Mouse (Mus musculus) liver (tissue): ENCODE data around the gene Rtn3.
A peak's percentile ranks its signal among the peaks of the same experiment; 100 is the strongest.
"Not testable (repeated sequence)": the region's sequence is repeated elsewhere in the genome, so short reads cannot be mapped to it uniquely, and the experiment has no call there.

ENCODE experiments used
- DNase-seq: peaks from one replicate; pipeline ENCODE4 v3.0.0-alpha.2; 2020; ENCODE audit warnings: mixed read lengths

Gene Rtn3

GRCm38 (mm10) chr19:7482599-7483511 is at the start of gene Rtn3:
Gene Rtn3, minus strand, starts transcription at chr19:7483281.
- peak; percentile 99 for DNase-seq

DNA sequence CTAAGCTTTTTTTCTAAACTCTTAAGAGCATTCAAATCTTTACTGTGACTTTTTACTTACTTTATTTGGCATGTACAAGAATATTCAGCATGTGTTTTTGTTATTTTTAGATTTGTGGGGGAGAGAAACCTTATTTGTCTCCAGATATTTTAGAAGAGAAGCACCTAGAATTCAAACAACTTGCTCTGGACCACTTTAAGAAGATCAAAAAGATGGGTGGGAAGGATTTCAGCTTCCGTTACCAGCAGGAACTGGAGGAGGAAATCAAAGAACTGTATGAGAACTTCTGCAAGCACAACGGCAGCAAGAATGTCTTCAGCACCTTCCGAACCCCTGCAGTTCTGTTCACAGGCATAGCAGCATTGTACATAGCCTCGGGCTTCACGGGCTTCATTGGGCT is 48.8 kb upstream of the Rtn3 start:
- no peak for DNase-seq

GRCm38 (mm10) chr19:7528639-7529428 is 45.8 kb upstream of the Rtn3 start:
- DNase-seq: peak; percentile 67

GRCm38 (mm10) chr19:7524879-7525278 is 41.8 kb upstream of the Rtn3 start:
- no peak for DNase-seq

DNA sequence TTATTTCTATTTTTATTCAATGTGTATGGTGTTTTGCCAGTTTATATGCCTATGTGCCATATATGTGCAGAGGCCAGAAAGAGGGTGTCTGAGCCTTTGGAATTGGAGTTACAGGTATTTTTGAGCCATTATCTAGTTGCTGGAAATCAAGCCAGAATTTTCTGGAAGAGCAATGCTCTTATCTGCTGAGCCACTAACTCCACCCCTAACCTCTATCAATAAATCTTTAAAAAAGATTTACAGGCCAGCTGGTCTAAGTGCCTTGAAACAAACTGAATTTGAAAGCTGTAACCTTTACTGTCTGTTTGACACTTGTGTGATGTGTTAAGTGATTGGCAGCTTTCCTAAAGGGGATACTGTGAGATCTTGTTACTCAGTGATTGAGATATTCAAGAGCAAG is 40.7 kb upstream of the Rtn3 start:
- DNase-seq: no peak

DNA sequence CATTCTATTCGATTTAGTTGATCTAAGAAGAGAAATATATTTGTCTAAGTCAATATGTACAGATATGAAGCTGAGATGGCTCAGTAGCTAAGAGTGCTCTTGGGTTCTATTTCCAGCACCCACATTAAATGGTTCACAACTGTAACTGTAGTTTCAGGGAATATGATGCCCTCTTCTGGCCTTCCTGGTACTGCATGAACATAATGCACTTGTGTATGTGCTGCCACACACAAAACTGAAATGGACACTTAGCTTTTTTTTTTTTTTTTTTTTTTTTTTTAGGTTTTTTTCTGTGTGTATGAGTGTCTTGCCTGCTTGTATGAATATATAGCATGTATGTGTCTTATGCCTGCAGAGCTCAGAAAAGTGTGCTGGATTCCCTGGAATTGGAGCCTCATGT is 40.2 kb upstream of the Rtn3 start:
- DNase-seq: no peak

DNA sequence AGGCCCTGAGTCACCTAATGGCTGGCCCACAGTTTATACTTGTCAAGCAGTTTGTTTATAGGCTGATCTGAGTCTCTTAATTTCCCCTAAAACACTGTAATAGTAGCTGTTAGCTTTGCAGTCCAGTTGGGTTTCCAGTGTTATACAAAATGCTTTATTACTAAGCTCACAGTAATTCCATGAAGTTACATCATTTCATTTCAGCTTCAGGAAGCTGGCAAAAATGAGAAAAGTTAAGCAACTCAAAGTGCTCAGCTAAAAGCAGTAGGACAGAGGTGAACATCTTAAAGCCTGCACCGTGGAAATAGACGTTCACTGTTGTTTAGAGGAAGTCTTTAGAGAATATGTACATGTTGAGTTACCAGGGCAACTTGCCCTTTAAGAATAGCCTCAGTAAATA is 39.8 kb upstream of the Rtn3 start:
- no peak for DNase-seq

DNA sequence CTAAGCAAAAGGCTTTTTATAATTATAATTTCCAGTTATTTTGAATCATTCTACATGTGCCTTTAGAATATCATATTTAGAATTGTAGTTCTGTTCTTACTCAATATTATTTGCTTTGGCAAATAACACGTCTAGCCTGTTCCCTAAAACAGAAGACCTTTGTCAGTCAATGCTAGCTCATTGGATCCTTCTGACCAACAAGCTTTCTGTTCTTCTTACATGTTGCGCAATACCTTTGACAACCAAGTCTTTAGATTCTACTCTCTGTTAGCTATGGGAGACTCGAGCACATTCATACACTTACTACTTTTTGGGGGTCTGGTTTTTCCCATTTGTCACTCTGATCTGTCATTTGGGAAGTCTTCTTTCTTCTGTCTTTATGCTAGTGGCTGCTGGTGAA is 38.5 kb upstream of the Rtn3 start:
- DNase-seq: no peak

- no peak for DNase-seq
Observed at GRCm38 (mm10) chr19:7516437-7516836, 33.4 kb upstream of the Rtn3 start.

- DNase-seq: peak; percentile 22
Observed at GRCm38 (mm10) chr19:7508026-7508425, 24.9 kb upstream of the Rtn3 start.

GRCm38 (mm10) chr19:7506321-7506720 is 23.2 kb upstream of the Rtn3 start:
- DNase-seq: no peak

DNA sequence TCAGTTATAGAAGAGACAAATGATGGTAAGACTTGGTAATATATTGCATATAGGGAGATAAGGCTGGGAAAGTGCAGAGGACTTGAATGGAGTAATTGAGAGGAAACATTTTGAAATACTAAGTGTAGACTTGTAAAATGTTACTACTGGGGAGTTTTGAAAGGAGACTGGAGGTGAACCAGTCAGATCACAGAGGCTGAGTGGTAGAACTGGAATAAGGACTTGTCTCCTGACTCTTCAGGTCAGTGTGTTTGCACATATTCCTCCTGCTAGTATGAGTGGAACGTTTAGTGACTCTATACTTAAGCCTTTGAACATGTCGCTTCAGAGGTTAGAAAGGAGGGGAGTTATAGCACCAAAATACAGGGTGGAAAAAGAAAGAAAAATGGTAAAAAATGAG is 19.4 kb upstream of the Rtn3 start:
- DNase-seq: no peak

DNA sequence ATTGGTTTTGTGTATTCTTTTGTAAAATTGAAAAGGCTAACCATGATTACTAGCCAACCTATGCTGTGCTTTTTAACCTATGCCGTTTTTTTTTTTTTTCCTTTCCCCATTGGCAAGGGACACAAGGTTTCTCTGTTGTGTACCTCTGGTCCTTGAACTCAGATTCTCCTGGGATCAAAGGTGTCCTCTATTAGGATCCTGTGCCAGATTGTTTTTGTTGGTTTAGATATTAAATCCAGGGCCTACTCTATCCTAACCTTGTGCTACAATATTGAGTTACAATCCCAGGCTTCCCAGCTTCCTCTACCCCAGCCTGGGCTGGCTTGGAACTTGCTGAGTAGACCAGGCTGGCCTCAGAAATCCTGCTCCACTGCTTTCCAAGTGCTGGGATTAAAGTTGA is 17.6 kb upstream of the Rtn3 start:
- DNase-seq: no peak

DNA sequence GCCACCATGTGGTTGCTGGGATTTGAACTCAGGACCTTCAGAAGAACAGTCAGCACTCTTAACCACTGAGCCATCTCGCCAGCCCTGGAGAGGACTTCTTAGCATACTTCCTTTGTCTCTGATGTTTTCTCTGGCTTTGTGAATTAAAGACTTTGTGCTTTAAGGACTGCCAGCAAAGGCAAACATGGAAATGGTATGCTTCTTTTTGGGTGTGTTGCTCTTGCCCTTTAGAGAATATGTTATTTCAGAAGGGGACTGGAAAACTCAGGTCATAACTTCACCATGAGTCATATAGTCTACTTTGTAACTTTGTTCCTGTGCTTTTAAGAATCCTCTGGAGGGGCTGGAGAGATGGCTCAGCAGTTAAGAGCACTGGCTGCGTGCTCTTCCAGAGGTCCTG is 15.7 kb upstream of the Rtn3 start:
- DNase-seq: no peak

DNA sequence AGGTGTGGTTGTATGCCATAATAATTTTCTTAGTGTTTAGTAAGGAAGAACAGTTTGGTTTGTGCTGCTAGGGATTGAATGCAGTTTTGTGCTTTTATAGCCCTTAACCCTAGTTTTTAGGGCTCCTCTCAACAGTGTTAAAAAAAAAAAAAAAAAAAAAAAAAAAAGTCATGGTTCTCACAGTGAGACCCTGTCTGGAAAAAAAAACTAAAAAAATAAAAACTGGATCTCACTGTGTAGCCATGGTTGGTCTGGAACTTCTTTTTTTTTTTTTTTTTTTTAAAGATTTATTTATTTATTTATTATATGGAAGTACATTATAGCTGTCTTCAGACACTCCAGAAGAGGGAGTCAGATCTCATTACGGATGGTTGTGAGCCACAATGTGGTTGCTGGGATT is 13.0 kb upstream of the Rtn3 start:
- DNase-seq: not testable (repeated sequence)

GRCm38 (mm10) chr19:7495221-7496038 is 12.3 kb upstream of the Rtn3 start:
- DNase-seq: no peak

GRCm38 (mm10) chr19:7494187-7495015 is 11.3 kb upstream of the Rtn3 start:
- DNase-seq: peak; percentile 89

DNA sequence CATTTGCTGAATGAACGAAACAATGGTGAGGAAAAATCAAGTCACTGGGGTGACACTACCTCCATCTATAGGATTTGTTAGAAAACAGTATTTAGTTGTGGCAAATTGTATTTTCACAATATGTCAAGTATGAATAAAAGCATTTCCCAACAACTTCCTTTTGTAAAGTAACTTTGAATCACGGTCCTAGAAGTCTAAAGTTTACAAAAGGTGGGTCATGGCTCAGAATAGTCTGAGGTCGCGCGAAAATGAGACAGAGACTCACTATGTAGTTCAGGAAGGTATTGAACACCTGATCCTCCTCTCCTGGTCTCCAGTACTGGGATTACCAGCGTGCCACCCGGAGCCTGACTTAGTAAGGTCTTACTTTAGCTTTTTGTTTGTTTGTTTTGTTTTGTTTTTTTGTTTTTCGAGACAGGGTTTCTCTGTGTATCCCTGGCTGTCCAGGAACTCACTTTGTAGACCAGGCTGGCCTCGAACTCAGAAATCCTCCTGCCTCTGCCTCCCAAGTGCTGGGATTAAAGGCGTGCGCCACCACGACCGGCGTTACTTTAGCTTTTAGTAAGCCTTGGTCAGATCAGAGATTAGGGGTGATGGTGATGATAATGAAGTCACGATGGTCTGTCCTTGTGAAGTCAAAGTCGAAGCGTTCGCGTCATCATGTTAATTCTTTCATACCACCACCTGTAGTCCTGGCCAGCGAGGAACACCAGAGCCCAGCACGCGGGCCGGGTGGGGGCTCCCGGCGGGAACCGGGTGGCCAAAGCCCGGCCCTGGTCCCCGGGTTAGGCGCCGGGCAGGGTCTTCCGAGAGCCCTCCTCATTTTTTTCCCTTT is 10.5 kb upstream of the Rtn3 start, which contains the start of gene Atl3:
Atl3 (plus strand) TSS at position 689 of the 835 bp plus-strand sequence.
- no peak for DNase-seq

- no peak for DNase-seq
Observed at GRCm38 (mm10) chr19:7492682-7493081, 9.6 kb upstream of the Rtn3 start.

- no peak for DNase-seq
Observed at GRCm38 (mm10) chr19:7491960-7492359, 8.9 kb upstream of the Rtn3 start.

GRCm38 (mm10) chr19:7487680-7488079 is 4.6 kb upstream of the Rtn3 start:
- DNase-seq: no peak
